Mouse (Mus musculus): ENCODE results near the gene Prss37. TPM values are rescaled to one million over a fixed set of nuclear protein-coding genes. Genes with fewer than 3 reads are reported as not detected.
A peak's percentile ranks its signal among the peaks of the same experiment; 100 is the strongest.

The Prss37 gene
- polyA plus RNA-seq (2015; fragmentation: Nextera tagmentation; extraction: Ambion mirVana), result not detected in 2 replicates

DNA sequence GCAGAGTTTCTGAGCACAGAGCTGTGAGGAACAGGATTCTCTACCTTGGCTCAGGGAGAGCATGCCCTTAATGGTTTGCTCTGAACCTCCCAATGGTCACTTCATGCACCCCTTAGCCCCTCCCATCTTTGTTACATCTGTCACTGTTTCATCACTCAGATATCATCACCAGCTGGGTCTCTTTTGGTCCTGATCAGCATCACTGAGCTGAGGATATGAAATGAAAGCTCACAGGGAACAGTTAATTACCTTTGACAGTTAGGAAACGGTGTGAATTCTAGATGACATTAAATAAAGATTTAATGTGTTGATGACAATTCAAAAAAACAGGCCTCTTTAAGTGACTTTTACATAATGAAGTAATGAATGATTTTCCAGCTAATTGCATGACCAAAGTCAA is at the start of gene Prss37:
TSS of gene Prss37 (minus strand) at position 101 of the 400 bp plus-strand sequence.
- H3K27ac ChIP-seq (replicated peaks), result no peak within 1 kb of the TSS
- H3K4me2 ChIP-seq, result no peak within 1 kb of the TSS
- H3K9me3 ChIP-seq, result no peaks in the 10 kb centered on the region
- no peaks in the 10 kb centered on the region for H3K4me1 ChIP-seq
- no peaks in the 10 kb centered on the region for H3K36me3 ChIP-seq
- H3K27me3 ChIP-seq (replicated peaks), result no peaks in the 10 kb centered on the region
- no peak for ATAC-seq (ENCODE audit: extremely low read depth, insufficient number of reproducible peaks, low FRiP score, low TSS enrichment)
- no peak within 1 kb of the TSS for H3K4me3 ChIP-seq
- no peak within 1 kb of the TSS for H3K9ac ChIP-seq
- WGBS, result 81% methylated on average over 1 of the region's 1 CpGs

DNA sequence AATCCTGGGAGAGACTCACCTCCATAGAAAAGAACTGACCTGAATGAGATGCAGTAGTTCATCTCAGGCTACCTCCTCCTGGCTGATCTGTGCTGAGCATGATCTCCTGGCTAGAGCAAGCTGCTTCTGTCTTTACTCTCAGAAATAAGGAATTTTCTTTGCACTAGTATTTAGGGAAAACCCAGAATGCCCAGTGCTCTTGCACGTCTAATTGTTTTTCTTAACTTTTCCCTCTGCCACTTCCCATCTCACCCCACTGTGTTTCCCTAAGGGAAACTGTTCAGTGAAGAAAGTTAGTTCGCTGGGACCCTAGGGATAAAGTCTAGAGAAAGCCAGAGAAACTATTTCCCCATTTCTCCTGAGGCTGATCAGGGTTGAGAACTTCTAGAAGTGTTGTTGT is 35.6 kb upstream of the Prss37 start, which contains the start of gene Olfr461:
TSS of gene Olfr461 (minus strand) at position 101 of the 400 bp plus-strand sequence.
- Histone ChIP-seq H3K9me3 (no peaks in the 10 kb centered on the region), H3K27ac (replicated peaks) (no peak within 1 kb of the TSS), H3K4me1 (no peaks in the 10 kb centered on the region), H3K9ac (no peak within 1 kb of the TSS), H3K4me3 (no peak within 1 kb of the TSS), H3K27me3 (replicated peaks) (no peaks in the 10 kb centered on the region), H3K4me2 (no peak within 1 kb of the TSS), H3K36me3 (no peaks in the 10 kb centered on the region)
- ATAC-seq (ENCODE audit: extremely low read depth, insufficient number of reproducible peaks, low FRiP score, low TSS enrichment), result no peak
- WGBS, result 62% methylated on average over 2 of the region's 2 CpGs

DNA sequence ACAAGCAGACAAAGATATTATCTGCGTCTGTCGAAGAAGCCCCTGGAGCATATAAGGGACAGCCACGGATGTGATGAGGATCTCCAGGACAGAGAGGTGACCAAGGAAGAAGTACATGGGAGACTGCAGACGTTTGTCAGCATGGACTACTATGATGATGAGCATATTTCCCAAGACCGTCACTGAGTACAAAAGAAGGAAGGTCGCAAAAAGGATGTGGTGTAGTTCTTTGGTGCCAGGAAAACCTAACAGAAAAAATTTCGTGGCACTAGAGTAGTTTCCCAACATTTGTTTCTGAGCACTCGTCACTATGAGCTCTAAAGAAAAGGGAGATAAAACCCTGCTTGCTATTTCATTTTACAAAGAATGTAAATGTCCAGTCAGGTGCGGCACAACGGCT is 25.4 kb upstream of the Prss37 start:
- Histone ChIP-seq H3K4me2 (no peak overlapping the region), H3K4me3 (no peak overlapping the region), H3K9ac (no peak overlapping the region), H3K4me1 (no peaks in the 10 kb centered on the region), H3K9me3 (no peaks in the 10 kb centered on the region), H3K36me3 (no peaks in the 10 kb centered on the region), H3K27me3 (replicated peaks) (no peaks in the 10 kb centered on the region), H3K27ac (replicated peaks) (no peak overlapping the region)
- ATAC-seq (ENCODE audit: extremely low read depth, insufficient number of reproducible peaks, low FRiP score, low TSS enrichment), result no peak
- WGBS, result 69% methylated on average over 10 of the region's 10 CpGs

DNA sequence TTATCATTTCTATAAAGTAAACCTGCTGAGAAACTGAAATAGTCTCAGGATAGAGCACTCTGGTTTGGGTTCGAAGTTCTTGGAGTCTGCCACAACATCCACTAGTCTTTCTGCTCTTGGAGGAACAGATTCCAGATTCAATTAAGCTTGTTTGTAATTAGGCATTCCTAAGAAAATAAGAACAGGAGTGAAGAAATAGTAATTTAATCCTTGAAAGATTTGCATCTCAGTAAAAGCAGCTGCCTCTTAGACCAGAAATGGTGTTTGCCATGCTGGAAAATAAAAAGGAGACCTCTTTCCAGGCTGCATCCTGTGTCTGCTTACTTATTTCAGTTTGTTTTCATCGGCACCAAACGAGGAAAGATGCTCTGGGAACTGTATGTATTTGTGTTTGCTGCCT is 26.1 kb downstream of the Prss37 start, which contains the start of gene Tas2r108:
TSS of gene Tas2r108 (plus strand) at position 301 of the 400 bp plus-strand sequence.
- H3K4me2 ChIP-seq, result no peak within 1 kb of the TSS
- H3K9ac ChIP-seq, result no peak within 1 kb of the TSS
- H3K27me3 ChIP-seq (replicated peaks), result no peaks in the 10 kb centered on the region
- no peak within 1 kb of the TSS for H3K27ac ChIP-seq (replicated peaks)
- H3K36me3 ChIP-seq, result no peaks in the 10 kb centered on the region
- H3K4me1 ChIP-seq, result no peaks in the 10 kb centered on the region
- no peak within 1 kb of the TSS for H3K4me3 ChIP-seq
- 80% methylated on average over 3 of the region's 3 CpGs for WGBS
- ATAC-seq (ENCODE audit: extremely low read depth, insufficient number of reproducible peaks, low FRiP score, low TSS enrichment), result no peak
- no peaks in the 10 kb centered on the region for H3K9me3 ChIP-seq

DNA sequence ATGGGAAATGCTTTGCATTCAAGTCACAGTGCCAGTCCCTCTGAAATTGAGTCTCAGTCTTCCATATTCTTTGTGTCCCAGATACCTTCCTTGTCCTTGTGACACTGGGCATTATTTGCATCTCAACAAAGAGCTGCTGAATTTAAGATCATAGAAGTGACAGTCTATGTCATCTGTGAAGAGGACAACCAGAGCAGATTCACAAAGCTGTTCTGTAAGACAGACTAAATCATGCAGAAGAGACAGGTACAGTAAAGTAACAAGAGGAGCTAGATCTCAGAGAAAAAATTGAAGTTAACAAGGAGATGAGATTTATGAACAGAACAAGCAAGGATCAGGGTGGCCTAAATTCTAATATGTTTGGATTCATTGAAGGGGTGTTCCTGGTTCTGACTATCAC is 28.4 kb downstream of the Prss37 start, which contains the start of gene Tas2r137:
TSS of gene Tas2r137 (plus strand) at position 301 of the 400 bp plus-strand sequence.
- Histone ChIP-seq H3K4me1 (no peaks in the 10 kb centered on the region), H3K27me3 (replicated peaks) (no peaks in the 10 kb centered on the region), H3K36me3 (peaks cover 3% of the 10 kb centered on the region; the same call in 1 of the 2 replicates), H3K4me2 (no peak within 1 kb of the TSS), H3K27ac (replicated peaks) (no peak within 1 kb of the TSS), H3K9ac (no peak within 1 kb of the TSS), H3K4me3 (no peak within 1 kb of the TSS), H3K9me3 (no peaks in the 10 kb centered on the region)
- no peak for ATAC-seq (ENCODE audit: extremely low read depth, insufficient number of reproducible peaks, low FRiP score, low TSS enrichment)

DNA sequence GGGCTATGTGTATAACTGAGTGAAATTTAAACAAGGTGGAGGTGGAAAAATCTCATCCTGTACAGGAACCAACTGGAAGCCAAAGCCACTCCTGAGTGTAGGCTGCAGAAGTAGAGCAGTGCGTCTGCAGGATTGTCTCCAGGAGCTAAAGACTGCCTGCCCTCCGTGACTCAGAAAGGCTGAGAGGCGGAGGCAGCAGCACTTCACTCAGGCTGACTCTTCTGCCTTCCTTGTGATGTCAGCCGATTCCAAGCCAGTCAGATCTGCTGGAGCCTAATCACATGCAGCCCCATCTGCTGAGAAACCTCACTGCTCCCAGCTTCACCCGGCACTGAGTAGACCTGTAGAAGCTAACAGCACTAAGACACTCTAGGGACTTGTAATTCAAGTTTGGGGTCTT is 37.0 kb downstream of the Prss37 start:
- Histone ChIP-seq H3K4me1 (no peaks in the 10 kb centered on the region), H3K4me2 (no peak overlapping the region), H3K27ac (replicated peaks) (no peak overlapping the region), H3K9me3 (no peaks in the 10 kb centered on the region), H3K27me3 (replicated peaks) (no peaks in the 10 kb centered on the region), H3K36me3 (peaks cover 73% of the 10 kb centered on the region), H3K9ac (no peak overlapping the region), H3K4me3 (no peak overlapping the region)
- WGBS, result 93% methylated on average over 5 of the region's 5 CpGs
- no peak for ATAC-seq (ENCODE audit: extremely low read depth, insufficient number of reproducible peaks, low FRiP score, low TSS enrichment)

DNA sequence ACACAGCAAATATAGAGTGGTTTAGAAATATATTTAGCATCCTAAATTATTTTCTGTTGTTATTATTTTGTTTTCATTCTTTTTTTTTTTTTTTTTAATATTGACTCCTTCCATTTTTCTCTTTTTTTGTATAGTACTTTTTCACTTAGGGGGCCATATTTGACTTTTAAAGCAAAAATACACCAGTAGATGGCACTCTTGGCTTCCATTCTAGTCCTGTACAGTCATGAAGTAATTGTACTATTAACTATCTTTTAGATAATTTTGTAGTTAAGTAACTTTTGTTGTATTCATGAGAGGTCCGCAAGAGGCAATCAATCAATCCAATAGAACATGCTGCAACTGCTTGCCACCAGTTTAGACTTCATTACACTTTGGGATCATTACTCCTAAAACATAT is 39.6 kb downstream of the Prss37 start:
- no peak for ATAC-seq (ENCODE audit: extremely low read depth, insufficient number of reproducible peaks, low FRiP score, low TSS enrichment)
- Histone ChIP-seq H3K27me3 (replicated peaks) (no peaks in the 10 kb centered on the region), H3K36me3 (peaks cover 83% of the 10 kb centered on the region), H3K4me3 (no peak overlapping the region), H3K9me3 (no peaks in the 10 kb centered on the region), H3K9ac (no peak overlapping the region), H3K27ac (replicated peaks) (no peak overlapping the region), H3K4me1 (no peaks in the 10 kb centered on the region), H3K4me2 (no peak overlapping the region)
- 78% methylated on average over 1 of the region's 1 CpGs for WGBS

DNA sequence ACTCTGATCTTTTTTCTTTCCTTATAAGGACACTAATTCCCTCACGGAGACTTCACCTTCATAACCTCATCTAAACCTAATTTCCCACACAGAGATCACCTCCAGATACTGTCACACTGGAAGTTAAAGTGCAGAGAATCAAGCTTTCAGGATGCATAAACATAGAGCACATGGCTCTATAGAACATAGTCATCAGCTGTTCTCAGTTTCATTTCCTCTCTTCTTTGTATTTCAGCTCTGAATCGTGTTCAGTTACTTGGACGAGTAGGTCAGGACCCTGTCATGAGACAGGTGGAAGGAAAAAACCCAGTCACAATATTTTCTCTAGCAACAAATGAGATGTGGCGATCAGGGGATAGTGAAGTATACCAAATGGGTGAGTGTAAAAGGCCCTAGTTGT is 43.2 kb downstream of the Prss37 start:
- 86% methylated on average over 4 of the region's 4 CpGs for WGBS
- Histone ChIP-seq H3K4me1 (peaks cover 5% of the 10 kb centered on the region), H3K9ac (no peak overlapping the region), H3K9me3 (no peaks in the 10 kb centered on the region), H3K27me3 (replicated peaks) (no peaks in the 10 kb centered on the region), H3K4me3 (no peak overlapping the region), H3K36me3 (peaks cover 64% of the 10 kb centered on the region), H3K4me2 (no peak overlapping the region), H3K27ac (replicated peaks) (no peak overlapping the region)
- no peak for ATAC-seq (ENCODE audit: extremely low read depth, insufficient number of reproducible peaks, low FRiP score, low TSS enrichment)

DNA sequence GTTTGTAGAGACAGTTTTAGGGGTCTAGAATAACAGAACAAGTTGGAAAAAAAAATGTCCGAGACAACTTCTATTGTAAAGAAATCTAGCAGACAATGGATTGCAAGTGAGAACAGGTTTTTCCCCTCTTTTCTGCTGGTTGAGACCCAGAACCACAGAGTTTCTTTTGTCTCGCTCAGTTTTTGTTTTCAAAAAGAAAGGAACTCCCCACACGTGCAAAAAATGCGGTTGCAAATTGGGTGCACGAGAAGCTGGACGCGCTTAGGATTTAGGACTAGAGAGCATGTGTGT is 47.6 kb downstream of the Prss37 start:
- Histone ChIP-seq H3K36me3 (peaks cover 35% of the 10 kb centered on the region), H3K4me2 (peak overlapping the region; percentile 86), H3K9ac (peak overlapping the region; percentile 97), H3K27me3 (replicated peaks) (0 out of 2 replicates have a peak, but pooled peaks cover 8% of the 10 kb centered on the region), H3K27ac (replicated peaks) (peak overlapping the region; percentile 95), H3K4me1 (peaks cover 5% of the 10 kb centered on the region), H3K9me3 (no peaks in the 10 kb centered on the region), H3K4me3 (peak overlapping the region; percentile 89)
- ATAC-seq (ENCODE audit: extremely low read depth, insufficient number of reproducible peaks, low FRiP score, low TSS enrichment), result no peak
- WGBS, result under 1% methylated on average over 7 of the region's 7 CpGs

DNA sequence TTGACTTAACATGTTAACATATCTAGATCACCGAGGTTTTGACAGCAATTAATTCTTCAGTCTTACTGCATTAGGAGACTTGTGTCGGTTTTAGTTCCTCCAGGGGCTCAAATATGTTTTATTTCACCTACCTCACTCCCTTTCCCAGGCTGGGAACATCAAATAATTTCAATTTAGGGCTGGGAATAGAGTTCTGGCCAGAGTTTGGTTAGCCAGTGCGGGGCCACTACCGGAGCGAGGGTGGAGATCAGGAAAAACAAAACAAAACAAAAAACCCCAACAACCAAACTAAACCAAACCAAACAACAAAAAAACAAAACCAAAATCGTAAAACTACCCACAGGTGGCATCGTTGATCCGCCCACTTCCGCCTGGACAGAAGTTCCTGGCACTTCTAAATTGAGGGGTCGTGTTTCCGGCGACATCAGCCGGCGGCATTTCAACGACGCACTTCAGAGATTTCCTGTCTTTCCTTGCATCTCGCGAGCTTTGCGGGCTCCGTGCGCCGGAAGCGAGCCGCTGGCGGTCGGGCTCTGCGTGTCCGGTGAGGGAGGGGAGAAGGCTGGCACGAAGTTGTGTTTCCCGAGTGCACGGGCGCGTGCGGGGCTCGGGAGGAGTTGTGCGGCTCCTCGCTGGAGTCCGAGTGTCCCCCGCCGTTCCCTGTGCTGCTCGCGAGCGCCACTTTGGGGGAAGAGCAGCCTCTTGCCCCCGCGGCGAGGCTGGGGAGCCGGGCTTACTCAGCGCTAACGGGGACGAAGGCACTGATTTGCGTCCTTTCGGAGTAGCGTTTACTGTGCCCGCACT is 48.2 kb downstream of the Prss37 start, which contains the start of gene Ssbp1:
TSS of gene Ssbp1 (plus strand) at position 437 of the 804 bp plus-strand sequence.
- Histone ChIP-seq H3K4me2 (peak within 1 kb of the TSS; percentile 86), H3K27ac (replicated peaks) (peak within 1 kb of the TSS; percentile 95), H3K4me1 (peaks cover 5% of the 10 kb centered on the region), H3K4me3 (peak within 1 kb of the TSS; percentile 89), H3K9ac (peak within 1 kb of the TSS; percentile 97), H3K36me3 (peaks cover 29% of the 10 kb centered on the region), H3K9me3 (no peaks in the 10 kb centered on the region), H3K27me3 (replicated peaks) (0 out of 2 replicates have a peak, but pooled peaks cover 8% of the 10 kb centered on the region)
- under 1% methylated on average over 54 of the region's 54 CpGs for WGBS
- ATAC-seq (ENCODE audit: extremely low read depth, insufficient number of reproducible peaks, low FRiP score, low TSS enrichment), result peak; percentile 85

DNA sequence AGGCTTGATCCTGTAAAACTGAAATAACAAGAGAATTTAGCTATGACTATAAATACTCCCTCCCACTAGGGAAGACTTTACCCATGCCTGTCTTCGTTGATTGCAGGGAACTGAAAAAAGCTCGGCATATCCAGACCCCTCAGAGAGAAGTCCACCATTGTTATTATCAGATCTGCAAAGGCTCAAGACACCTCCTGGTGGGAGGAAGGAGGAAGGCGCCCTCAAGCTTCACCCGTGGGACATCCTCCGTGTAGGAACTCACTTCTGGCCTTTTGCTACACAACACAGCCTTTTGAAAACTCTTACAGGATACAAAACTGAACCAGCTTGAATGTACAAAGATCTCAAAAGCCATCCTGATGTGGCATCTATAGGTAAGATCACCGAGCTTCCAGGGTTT is 53.6 kb downstream of the Prss37 start:
- Histone ChIP-seq H3K27ac (replicated peaks) (no peak overlapping the region), H3K4me2 (no peak overlapping the region), H3K9me3 (no peaks in the 10 kb centered on the region), H3K36me3 (no peaks in the 10 kb centered on the region), H3K9ac (no peak overlapping the region), H3K4me1 (no peaks in the 10 kb centered on the region; the same call in 1 of the 2 replicates), H3K4me3 (no peak overlapping the region), H3K27me3 (replicated peaks) (peaks cover 23% of the 10 kb centered on the region; the same call in 1 of the 2 replicates)
- no peak for ATAC-seq (ENCODE audit: extremely low read depth, insufficient number of reproducible peaks, low FRiP score, low TSS enrichment)
- WGBS, result 48% methylated on average over 6 of the region's 6 CpGs
